Mouse (Mus musculus) forebrain, embryonic 15.5 days (tissue): ENCODE measurements at regions not wholly inside any gene's neighbourhood (a gene's known extent, or its start where the extent isn't known, plus 50 kb on each side); places are given as distances from the start of the nearest gene placed in this dataset.

ENCODE experiments used
- ATAC-seq: fragments of 200-750 bp; cut with Nextera tagmentation; replicated peaks from 2 replicates; pipeline ENCODE4 v1.8.0; 2017; ENCODE audit warnings: mild to moderate bottlenecking, moderate TSS enrichment, moderate library complexity
- H3K27ac ChIP-seq: fragments of 300-500 bp; sonication (generic); replicated peaks from 2 replicates; pipeline ENCODE4 v1.5.1; 2015; ENCODE audit warnings: mild to moderate bottlenecking, inconsistent platforms
- H3K27me3 ChIP-seq: fragments of 300-500 bp; sonication (generic); 2 replicates; pipeline ENCODE4 v1.6.1; 2015; ENCODE audit warnings: inconsistent platforms
- H3K36me3 ChIP-seq: fragments of 300-500 bp; sonication (generic); 2 replicates; pipeline ENCODE4 v1.6.1; 2015; ENCODE audit warnings: mild to moderate bottlenecking, inconsistent platforms
- H3K4me1 ChIP-seq: fragments of 300-500 bp; sonication (generic); 2 replicates; pipeline ENCODE4 v1.6.1; 2015; ENCODE audit warnings: inconsistent platforms
- H3K4me2 ChIP-seq: fragments of 300-500 bp; sonication (generic); replicated peaks from 2 replicates; pipeline ENCODE4 v1.6.1; 2015; ENCODE audit warnings: mild to moderate bottlenecking, inconsistent platforms
- H3K4me3 ChIP-seq: fragments of 300-500 bp; sonication (generic); 2 replicates; pipeline ENCODE4 v1.5.1; 2015; ENCODE audit warnings: mild to moderate bottlenecking, inconsistent platforms
- H3K9ac ChIP-seq: fragments of 300-500 bp; sonication (generic); replicated peaks from 2 replicates; pipeline ENCODE4 v1.6.1; 2015; ENCODE audit warnings: mild to moderate bottlenecking, inconsistent platforms
- H3K9me3 ChIP-seq: fragments of 300-500 bp; sonication (generic); 2 replicates; pipeline ENCODE4 v1.6.1; 2016; ENCODE audit warnings: inconsistent platforms
- WGBS: fragments of 180-500 bp; shearing (Covaris S2); methylation state at CpG from one replicate; pipeline ENCODE4 v1.1.7; 2015; ENCODE audit warnings: mixed read lengths; 5-methylcytosine and 5-hydroxymethylcytosine counted together

GRCm38 (mm10) chr7:79201246-79201645, 52.4 kb upstream of the Mfge8 start:
- H3K27me3 ChIP-seq, result no peaks in the 10 kb centered on the region
- H3K36me3 ChIP-seq, result no peaks in the 10 kb centered on the region
- no peak for ATAC-seq
- no peak overlapping the region for H3K9ac ChIP-seq
- H3K4me1 ChIP-seq, result no peaks in the 10 kb centered on the region
- no peak overlapping the region for H3K4me3 ChIP-seq
- no peak overlapping the region for H3K4me2 ChIP-seq
- no peaks in the 10 kb centered on the region for H3K9me3 ChIP-seq
- no peak overlapping the region for H3K27ac ChIP-seq

DNA sequence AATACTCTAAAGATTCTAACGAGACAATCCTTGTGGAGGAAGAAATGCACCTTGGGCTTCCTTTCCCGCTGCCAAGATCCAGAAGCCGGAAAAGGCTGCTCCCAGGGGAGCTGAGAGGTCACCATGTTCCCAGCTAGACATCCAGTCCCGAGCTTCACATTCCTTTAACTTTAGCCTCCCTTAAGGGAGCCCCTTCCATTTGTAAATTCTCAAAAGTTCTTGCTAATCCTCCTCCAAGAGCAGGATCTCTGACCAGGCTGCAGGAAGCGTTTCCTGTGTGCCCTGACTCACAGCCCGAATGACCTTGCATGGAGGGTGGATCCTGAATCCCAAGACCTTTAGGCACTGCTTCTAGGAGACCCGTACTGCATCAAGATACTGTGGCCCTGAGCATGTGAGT, 53.5 kb upstream of the Mfge8 start:
- H3K4me2 ChIP-seq, result no peak overlapping the region
- H3K27me3 ChIP-seq, result no peaks in the 10 kb centered on the region
- no peak overlapping the region for H3K27ac ChIP-seq
- H3K4me3 ChIP-seq, result no peak overlapping the region
- WGBS, result 73% methylated on average over 7 of the region's 7 CpGs
- no peak overlapping the region for H3K9ac ChIP-seq
- ATAC-seq, result no peak
- H3K4me1 ChIP-seq, result no peaks in the 10 kb centered on the region
- H3K36me3 ChIP-seq, result no peaks in the 10 kb centered on the region
- no peaks in the 10 kb centered on the region for H3K9me3 ChIP-seq

GRCm38 (mm10) chr7:79203481-79203880, 54.6 kb upstream of the Mfge8 start:
- Histone ChIP-seq H3K27ac (no peak overlapping the region), H3K4me1 (no peaks in the 10 kb centered on the region), H3K36me3 (no peaks in the 10 kb centered on the region), H3K27me3 (no peaks in the 10 kb centered on the region), H3K4me2 (no peak overlapping the region), H3K9me3 (no peaks in the 10 kb centered on the region), H3K4me3 (no peak overlapping the region), H3K9ac (no peak overlapping the region)
- 89% methylated on average over 5 of the region's 5 CpGs for WGBS
- ATAC-seq, result no peak

GRCm38 (mm10) chr7:79207140-79207539, 58.3 kb upstream of the Mfge8 start:
- no peak for ATAC-seq
- H3K27me3 ChIP-seq, result no peaks in the 10 kb centered on the region
- H3K4me3 ChIP-seq, result no peak overlapping the region
- peaks cover 11% of the 10 kb centered on the region for H3K4me1 ChIP-seq
- H3K9ac ChIP-seq, result no peak overlapping the region
- no peaks in the 10 kb centered on the region for H3K36me3 ChIP-seq
- no peaks in the 10 kb centered on the region for H3K9me3 ChIP-seq
- 50% methylated on average over 8 of the region's 8 CpGs for WGBS
- no peak overlapping the region for H3K4me2 ChIP-seq
- H3K27ac ChIP-seq, result no peak overlapping the region

DNA sequence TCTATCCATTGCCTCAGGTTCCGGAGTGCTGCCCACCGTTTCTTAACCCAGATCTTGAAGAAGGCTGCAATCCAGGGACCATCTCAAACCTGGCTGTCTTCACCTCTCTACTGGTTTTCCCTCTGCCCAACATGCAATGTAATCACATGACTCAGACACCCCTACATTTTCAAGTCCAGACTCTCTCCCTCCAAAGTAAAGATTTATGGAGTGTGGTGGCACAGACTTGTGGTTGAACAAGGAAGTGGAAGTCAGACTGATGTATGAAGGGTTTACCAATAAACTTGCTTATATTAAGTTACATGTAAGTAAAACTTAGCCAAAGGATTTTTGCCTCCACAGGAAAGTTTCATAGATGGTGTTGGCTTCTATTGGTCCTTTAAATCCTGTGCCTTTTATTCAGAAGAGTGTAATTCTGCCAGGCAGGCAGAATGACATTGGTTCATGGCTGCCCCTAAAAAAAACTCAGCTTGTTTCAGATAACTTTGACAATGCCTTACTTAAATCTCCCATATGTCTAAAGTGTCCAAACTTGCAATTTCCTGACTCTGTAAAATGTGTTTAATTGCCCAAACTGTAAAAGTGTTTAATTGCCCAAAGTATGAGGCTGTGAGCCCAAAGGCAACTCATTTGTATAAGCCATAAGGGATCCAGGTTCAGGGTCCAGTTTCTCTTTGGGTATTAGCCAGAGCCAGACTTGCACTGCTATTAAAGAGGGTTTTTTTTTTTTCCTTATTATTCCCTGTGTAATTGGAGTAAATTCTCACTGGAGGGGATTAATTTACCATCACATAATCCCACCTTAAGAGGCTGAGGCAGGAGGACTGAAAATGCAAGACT, 61.7 kb upstream of the Mfge8 start:
- H3K4me3 ChIP-seq, result no peak overlapping the region
- 100% methylated on average over 2 of the region's 2 CpGs for WGBS
- H3K27ac ChIP-seq, result no peak overlapping the region
- no peak overlapping the region for H3K4me2 ChIP-seq
- H3K27me3 ChIP-seq, result no peaks in the 10 kb centered on the region
- peaks cover 11% of the 10 kb centered on the region for H3K4me1 ChIP-seq
- ATAC-seq, result peak; percentile 69
- H3K9ac ChIP-seq, result no peak overlapping the region
- H3K36me3 ChIP-seq, result no peaks in the 10 kb centered on the region
- H3K9me3 ChIP-seq, result no peaks in the 10 kb centered on the region

DNA sequence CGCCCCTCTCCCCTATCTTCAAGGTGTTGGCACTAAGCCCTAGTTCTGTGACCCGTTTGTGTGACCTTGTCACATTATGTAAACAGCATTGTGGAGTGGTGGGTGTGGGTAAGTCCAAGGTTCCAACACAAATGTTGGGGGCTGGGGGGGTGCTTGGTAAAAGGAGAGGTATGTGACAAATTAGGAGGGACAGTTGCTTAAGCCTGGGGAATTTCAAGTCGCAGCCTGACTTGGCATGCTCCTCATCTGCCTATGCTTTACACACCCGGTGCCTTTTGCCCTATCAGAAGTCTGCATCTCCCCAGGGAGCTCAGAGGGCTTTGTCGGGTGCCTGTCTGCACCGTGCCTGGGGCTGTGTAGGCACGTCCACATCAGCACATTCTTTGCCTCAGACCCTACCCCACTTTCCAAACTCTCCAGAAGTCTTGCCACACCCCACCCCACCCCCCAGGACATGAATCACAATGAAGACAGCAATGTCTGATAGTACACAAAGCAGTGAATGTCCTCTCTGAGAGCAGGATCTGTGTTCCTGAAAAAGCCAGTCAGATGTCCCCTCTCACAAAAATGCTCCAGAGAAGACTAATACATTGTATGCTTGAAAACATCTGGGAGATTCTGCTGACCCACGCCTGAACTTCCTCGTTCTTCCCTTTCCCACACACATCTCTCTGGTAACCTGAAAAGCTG, 61.6 kb upstream of the Abhd2 start:
- Histone ChIP-seq H3K27ac (no peak overlapping the region), H3K36me3 (no peaks in the 10 kb centered on the region), H3K9ac (no peak overlapping the region), H3K9me3 (no peaks in the 10 kb centered on the region), H3K4me1 (peaks cover 11% of the 10 kb centered on the region), H3K27me3 (no peaks in the 10 kb centered on the region), H3K4me3 (no peak overlapping the region), H3K4me2 (no peak overlapping the region)
- ATAC-seq, result peak; percentile 48
- 20% methylated on average over 9 of the region's 9 CpGs for WGBS

GRCm38 (mm10) chr7:79212231-79212630, 60.8 kb upstream of the Abhd2 start:
- Histone ChIP-seq H3K4me1 (peaks cover 11% of the 10 kb centered on the region), H3K9me3 (no peaks in the 10 kb centered on the region), H3K27me3 (no peaks in the 10 kb centered on the region), H3K27ac (no peak overlapping the region), H3K36me3 (no peaks in the 10 kb centered on the region), H3K4me3 (no peak overlapping the region), H3K4me2 (no peak overlapping the region), H3K9ac (no peak overlapping the region)
- no peak for ATAC-seq
- 89% methylated on average over 3 of the region's 3 CpGs for WGBS

- no peak for ATAC-seq
- no peak overlapping the region for H3K9ac ChIP-seq
- WGBS, result 88% methylated on average over 5 of the region's 5 CpGs
- no peaks in the 10 kb centered on the region for H3K27me3 ChIP-seq
- no peaks in the 10 kb centered on the region for H3K9me3 ChIP-seq
- H3K4me3 ChIP-seq, result no peak overlapping the region
- H3K4me1 ChIP-seq, result peaks cover 11% of the 10 kb centered on the region
- no peak overlapping the region for H3K27ac ChIP-seq
- H3K36me3 ChIP-seq, result no peaks in the 10 kb centered on the region
- H3K4me2 ChIP-seq, result no peak overlapping the region
Measured at GRCm38 (mm10) chr7:79215001-79215400, 58.0 kb upstream of the Abhd2 start.

GRCm38 (mm10) chr7:79217232-79217631, 55.8 kb upstream of the Abhd2 start:
- Histone ChIP-seq H3K36me3 (no peaks in the 10 kb centered on the region), H3K27me3 (no peaks in the 10 kb centered on the region), H3K4me2 (no peak overlapping the region), H3K9me3 (no peaks in the 10 kb centered on the region), H3K4me1 (no peaks in the 10 kb centered on the region), H3K4me3 (no peak overlapping the region), H3K9ac (no peak overlapping the region), H3K27ac (no peak overlapping the region)
- WGBS, result 93% methylated on average over 2 of the region's 2 CpGs
- no peak for ATAC-seq

DNA sequence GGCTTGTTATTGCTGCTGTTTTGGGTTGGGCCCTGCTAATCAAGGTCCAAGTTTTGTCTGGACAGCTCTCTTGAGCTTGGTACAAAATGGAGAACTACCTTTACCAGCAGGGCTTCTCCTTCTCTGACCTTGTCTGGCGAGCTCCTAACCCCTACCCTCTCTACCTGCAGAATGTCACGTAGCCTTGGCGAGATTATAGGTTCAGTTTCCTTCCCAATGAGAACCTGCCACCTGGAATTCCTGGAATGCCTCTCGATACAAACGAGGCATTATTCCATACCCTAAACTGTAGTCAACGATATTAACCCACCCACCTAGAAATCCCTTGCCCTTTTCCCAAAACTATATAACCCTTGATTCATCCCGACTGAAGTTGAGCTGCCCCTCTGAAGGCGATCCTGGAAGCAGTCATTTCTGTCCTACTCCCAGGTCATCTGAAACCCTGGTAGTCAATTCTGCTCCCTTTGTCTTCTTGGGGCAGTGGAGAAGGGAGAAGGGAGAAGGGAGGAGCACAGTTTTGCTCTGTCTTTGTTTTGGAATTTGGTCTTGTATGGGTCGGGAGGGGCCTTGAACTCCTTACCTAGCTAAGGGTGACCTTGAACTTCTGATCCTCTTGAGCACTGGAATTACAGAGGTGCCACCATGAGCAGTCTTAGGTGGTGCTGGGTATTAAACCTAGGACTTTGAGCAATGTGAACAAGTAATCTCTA, 50.2 kb upstream of the Abhd2 start:
- no peak overlapping the region for H3K4me2 ChIP-seq
- no peaks in the 10 kb centered on the region for H3K9me3 ChIP-seq
- no peaks in the 10 kb centered on the region for H3K27me3 ChIP-seq
- WGBS, result 89% methylated on average over 9 of the region's 9 CpGs
- no peaks in the 10 kb centered on the region for H3K4me1 ChIP-seq
- no peak overlapping the region for H3K27ac ChIP-seq
- no peak for ATAC-seq
- H3K9ac ChIP-seq, result no peak overlapping the region
- H3K36me3 ChIP-seq, result no peaks in the 10 kb centered on the region
- H3K4me3 ChIP-seq, result no peak overlapping the region
